Mouse (Mus musculus): ENCODE measurements at regions not wholly inside any gene's neighbourhood (a gene's known extent, or its start where the extent isn't known, plus 50 kb on each side); places are given as distances from the start of the nearest gene placed in this dataset.

- ATAC-seq (replicated peaks in 1 of 2; ENCODE audit: insufficient read depth in 1 of 2, low FRiP score in 2 of 2, low TSS enrichment in 1 of 2, low read depth in 1 of 2, poor library complexity in 2 of 2, severe bottlenecking in 2 of 2) = peak; percentile 94 to 95
These were observed 52.8 kb upstream of the Gramd1a start for GRCm38 (mm10) chr7:31208237-31209054.

GRCm38 (mm10) chr7:31207563-31208236 lies 52.0 kb upstream of the Gramd1a start:
- no peak for ATAC-seq (replicated peaks in 1 of 2; ENCODE audit: insufficient read depth in 1 of 2, low FRiP score in 2 of 2, low TSS enrichment in 1 of 2, low read depth in 1 of 2, poor library complexity in 2 of 2, severe bottlenecking in 2 of 2)

Data from hematopoietic stem cell, adult 5-6 weeks (primary cell).